Mouse (Mus musculus): Measurements from ENCODE around the gene Hsd17b12.

GRCm38 (mm10) chr2:94051952-94052351, 105.8 kb downstream of the Hsd17b12 start:
- TF ChIP-seq GATA1 (IDR thresholded peaks at IDR 0.05; ENCODE audit: borderline replicate concordance, low read length): no peak
- no peak for TF ChIP-seq FLI1 (IDR thresholded peaks at IDR 0.05; ENCODE audit: low read length)
